Mouse (Mus musculus) midbrain, embryonic 11.5 days (tissue): ENCODE measurements around the gene Jazf1. TPM values are rescaled to one million over a fixed set of nuclear protein-coding genes. Genes with fewer than 3 reads are reported as not detected.

Experiments
- ATAC-seq: fragments of 200-750 bp; cut with Nextera tagmentation; 2 replicates; pipeline ENCODE4 v1.8.0; 2017; ENCODE audit warnings: moderate TSS enrichment, moderate library complexity; ENCODE audit not compliant: low FRiP score
- DNase-seq: peaks from one replicate; pipeline ENCODE4 v3.0.0; 2015; ENCODE audit warnings: low spot score; ENCODE audit errors: missing footprints
- H3K27ac ChIP-seq: fragments of 300-500 bp; sonication (generic); 2 replicates; pipeline ENCODE4 v1.5.1; 2014; ENCODE audit warnings: low read depth, low read length
- H3K27me3 ChIP-seq: fragments of 300-500 bp; sonication (generic); 2 replicates; pipeline ENCODE4 v1.6.1; 2014; ENCODE audit warnings: mild to moderate bottlenecking, low read length, moderate library complexity, mixed read lengths; ENCODE audit not compliant: control insufficient read depth, insufficient read depth
- H3K36me3 ChIP-seq: fragments of 300-500 bp; sonication (generic); 2 replicates; pipeline ENCODE4 v1.6.1; 2014; ENCODE audit warnings: mild to moderate bottlenecking, low read length, moderate library complexity, mixed read lengths; ENCODE audit not compliant: control insufficient read depth, insufficient read depth
- H3K4me1 ChIP-seq: fragments of 300-500 bp; sonication (generic); 2 replicates; pipeline ENCODE4 v1.6.1; 2014; ENCODE audit warnings: low read length; ENCODE audit not compliant: control insufficient read depth, insufficient read depth
- H3K4me2 ChIP-seq: fragments of 300-500 bp; sonication (generic); 2 replicates; pipeline ENCODE4 v1.6.1; 2014; ENCODE audit warnings: mild to moderate bottlenecking, moderate library complexity
- H3K4me3 ChIP-seq: fragments of 300-500 bp; sonication (generic); 2 replicates; pipeline ENCODE4 v1.5.1; 2014; ENCODE audit warnings: low read depth, low read length
- H3K9ac ChIP-seq: fragments of 300-500 bp; sonication (generic); 2 replicates; pipeline ENCODE4 v1.6.1; 2014; ENCODE audit warnings: low read length
- H3K9me3 ChIP-seq: fragments of 300-500 bp; sonication (generic); 2 replicates; pipeline ENCODE4 v1.6.1; 2016; ENCODE audit warnings: low read length; ENCODE audit not compliant: control insufficient read depth
- WGBS: fragments of 180-500 bp; shearing (Covaris S2); extraction: QIAGEN DNeasy Blood & Tissue Kit; methylation state at CpG from one replicate; pipeline ENCODE4 v1.1.7; 2014; 5-methylcytosine and 5-hydroxymethylcytosine counted together
- polyA plus RNA-seq: library from polyadenylated mRNA; unstranded; fragments of >200 nt; fragmentation: Nextera tagmentation; extraction: Ambion mirVana; gene quantifications from 2 replicates; pipeline ENCODE4 v1.2.1, GENCODE M21; 2014

Jazf1 gene
- polyA plus RNA-seq, 1 experiment from 2014 or later = 7.1 TPM

GRCm38 (mm10) chr6:52775956-52776355 lies 292.5 kb downstream of the Jazf1 start:
- 90% methylated on average over 8 of the region's 8 CpGs for WGBS
- no peak for DNase-seq
- Histone ChIP-seq H3K27me3 (no peaks in the 10 kb centered on the region), H3K4me1 (no peaks in the 10 kb centered on the region), H3K9ac (no peak overlapping the region), H3K36me3 (no peaks in the 10 kb centered on the region; the same call in 1 of the 2 replicates), H3K4me3 (no peak overlapping the region), H3K9me3 (no peaks in the 10 kb centered on the region), H3K4me2 (no peak overlapping the region), H3K27ac (no peak overlapping the region)
- no peak for ATAC-seq

DNA sequence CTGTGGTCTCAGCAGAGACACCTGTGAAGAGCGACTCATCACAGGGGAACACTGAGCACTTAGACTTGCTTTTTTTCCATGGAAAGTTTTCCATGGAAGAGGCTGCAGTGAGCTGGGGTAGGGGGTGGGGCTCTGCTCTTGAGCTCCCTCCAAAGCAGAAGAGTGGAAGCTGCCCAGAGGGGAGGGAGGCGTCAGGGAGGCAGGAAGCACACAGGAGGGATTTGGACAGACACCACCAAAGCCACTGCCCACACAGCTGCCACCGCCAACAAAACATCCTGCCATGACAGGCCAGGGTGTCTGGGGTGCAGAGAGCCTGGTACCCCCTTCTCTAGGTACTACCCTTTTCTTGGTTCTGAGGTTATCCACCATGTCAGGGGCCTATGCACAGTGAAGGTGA lies 293.1 kb downstream of the Jazf1 start:
- ATAC-seq (no peak), DNase-seq (no peak)
- WGBS = 71% methylated on average over 3 of the region's 3 CpGs
- H3K4me3 ChIP-seq = no peak overlapping the region
- no peaks in the 10 kb centered on the region; the same call in 1 of the 2 replicates for H3K36me3 ChIP-seq
- H3K4me2 ChIP-seq = no peak overlapping the region
- no peaks in the 10 kb centered on the region for H3K27me3 ChIP-seq
- no peak overlapping the region for H3K27ac ChIP-seq
- H3K4me1 ChIP-seq = no peaks in the 10 kb centered on the region
- no peak overlapping the region for H3K9ac ChIP-seq
- H3K9me3 ChIP-seq = no peaks in the 10 kb centered on the region

DNA sequence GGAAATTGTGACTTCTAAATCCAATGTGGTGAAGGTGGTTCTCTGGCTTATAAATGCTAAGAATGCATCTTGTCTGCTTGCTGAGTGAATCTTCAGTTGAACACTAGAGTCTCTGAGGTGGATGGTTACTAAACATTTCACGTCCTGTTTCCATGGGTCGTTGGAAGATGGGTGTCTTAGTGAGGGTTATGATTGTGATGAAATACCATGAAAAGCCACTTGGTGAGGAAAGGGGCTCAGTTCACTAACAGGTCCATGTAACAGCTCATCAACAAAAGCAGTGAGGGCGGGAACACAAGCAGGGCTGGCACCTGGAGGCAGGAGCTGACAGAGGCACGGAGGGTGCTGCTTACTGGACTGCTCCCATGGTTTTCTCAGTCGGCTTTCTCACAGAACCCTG lies 295.3 kb downstream of the Jazf1 start:
- ATAC-seq = no peak
- Histone ChIP-seq H3K4me2 (no peak overlapping the region), H3K9ac (no peak overlapping the region), H3K4me3 (no peak overlapping the region), H3K27me3 (no peaks in the 10 kb centered on the region), H3K36me3 (peaks cover 3% of the 10 kb centered on the region; the same call in 1 of the 2 replicates), H3K27ac (no peak overlapping the region), H3K9me3 (no peaks in the 10 kb centered on the region), H3K4me1 (no peaks in the 10 kb centered on the region)
- 87% methylated on average over 5 of the region's 5 CpGs for WGBS
- DNase-seq = no peak

DNA sequence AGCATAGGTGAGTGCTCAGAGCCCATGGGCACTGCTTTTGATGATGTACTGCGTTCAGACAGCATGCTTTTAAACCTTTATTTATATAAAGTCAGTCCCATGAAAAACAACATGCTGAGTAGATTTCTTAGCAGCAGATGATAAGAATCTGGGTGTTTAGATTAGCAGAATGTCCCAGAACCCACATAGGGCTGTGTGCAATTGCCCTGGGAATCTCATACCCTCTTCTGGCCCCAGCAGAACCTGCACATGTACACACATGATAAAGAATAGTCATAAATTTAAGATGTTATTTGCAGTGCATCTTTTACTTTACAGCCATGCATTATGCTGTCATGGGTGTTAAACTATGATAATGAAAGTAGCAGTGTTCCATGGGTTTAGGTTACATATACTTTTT lies 297.6 kb downstream of the Jazf1 start:
- 91% methylated on average over 1 of the region's 1 CpGs for WGBS
- DNase-seq (no peak), ATAC-seq (no peak)
- Histone ChIP-seq H3K27me3 (no peaks in the 10 kb centered on the region), H3K4me1 (no peaks in the 10 kb centered on the region), H3K9me3 (no peaks in the 10 kb centered on the region), H3K4me2 (no peak overlapping the region), H3K27ac (no peak overlapping the region), H3K4me3 (no peak overlapping the region), H3K9ac (no peak overlapping the region), H3K36me3 (peaks cover 10% of the 10 kb centered on the region; the same call in 1 of the 2 replicates)

GRCm38 (mm10) chr6:52765206-52765605 lies 303.2 kb downstream of the Jazf1 start:
- H3K27ac ChIP-seq = no peak overlapping the region
- no peak for ATAC-seq
- H3K9me3 ChIP-seq = no peaks in the 10 kb centered on the region
- H3K27me3 ChIP-seq = no peaks in the 10 kb centered on the region
- H3K4me3 ChIP-seq = no peak overlapping the region
- WGBS = 78% methylated on average over 7 of the region's 7 CpGs
- H3K36me3 ChIP-seq = peaks cover 10% of the 10 kb centered on the region; the same call in 1 of the 2 replicates
- no peak overlapping the region for H3K4me2 ChIP-seq
- DNase-seq = no peak
- H3K4me1 ChIP-seq = no peaks in the 10 kb centered on the region
- no peak overlapping the region for H3K9ac ChIP-seq

GRCm38 (mm10) chr6:52752832-52753231 lies 315.6 kb downstream of the Jazf1 start:
- H3K36me3 ChIP-seq = peaks cover 3% of the 10 kb centered on the region; the same call in 1 of the 2 replicates

DNA sequence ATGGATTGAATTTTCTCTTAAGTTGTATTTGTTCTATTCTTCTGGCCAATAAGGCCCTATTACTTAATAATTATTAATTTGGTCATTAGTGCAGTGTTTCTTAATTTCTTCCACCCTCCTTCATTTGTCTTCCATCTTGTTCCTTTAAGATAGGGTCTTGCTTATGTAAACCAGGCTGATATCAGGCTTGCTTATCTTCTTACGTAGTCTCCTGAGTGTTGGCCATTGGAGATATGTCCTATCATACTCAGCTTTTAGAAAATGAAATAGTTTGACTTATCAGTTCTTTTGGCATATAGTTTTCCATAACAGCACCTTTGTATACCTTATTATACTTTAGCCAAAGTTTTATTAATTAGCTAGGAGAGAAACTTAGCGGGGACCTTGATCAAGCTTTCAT lies 333.8 kb downstream of the Jazf1 start:
- DNase-seq = no peak
- ATAC-seq = no peak
- no peaks in the 10 kb centered on the region for H3K4me1 ChIP-seq
- H3K27me3 ChIP-seq = no peaks in the 10 kb centered on the region
- no peak overlapping the region for H3K9ac ChIP-seq
- peaks cover 4% of the 10 kb centered on the region; the same call in 1 of the 2 replicates for H3K36me3 ChIP-seq
- 100% methylated on average over 2 of the region's 2 CpGs for WGBS
- H3K27ac ChIP-seq = no peak overlapping the region
- no peak overlapping the region for H3K4me3 ChIP-seq
- H3K9me3 ChIP-seq = no peaks in the 10 kb centered on the region
- no peak overlapping the region for H3K4me2 ChIP-seq

More at GRCm38 (mm10) chr6:52752832-52753231, 315.6 kb downstream of the Jazf1 start:
- Histone ChIP-seq H3K4me3 (no peak overlapping the region), H3K9me3 (no peaks in the 10 kb centered on the region), H3K4me2 (no peak overlapping the region), H3K27me3 (no peaks in the 10 kb centered on the region), H3K4me1 (no peaks in the 10 kb centered on the region), H3K9ac (no peak overlapping the region), H3K27ac (no peak overlapping the region)
- 94% methylated on average over 5 of the region's 5 CpGs for WGBS
- ATAC-seq = no peak
- DNase-seq = peak; percentile 53

- no peak for ATAC-seq
- no peaks in the 10 kb centered on the region for H3K4me1 ChIP-seq
- no peak overlapping the region for H3K4me2 ChIP-seq
- 90% methylated on average over 4 of the region's 4 CpGs for WGBS
- no peak overlapping the region for H3K4me3 ChIP-seq
- H3K27me3 ChIP-seq = no peaks in the 10 kb centered on the region
- no peak for DNase-seq
- H3K27ac ChIP-seq = no peak overlapping the region
- no peak overlapping the region for H3K9ac ChIP-seq
- 0 out of 2 replicates have a peak, but pooled peaks cover 2% of the 10 kb centered on the region for H3K36me3 ChIP-seq
- H3K9me3 ChIP-seq = no peaks in the 10 kb centered on the region
Measured at GRCm38 (mm10) chr6:52730338-52730737, 338.1 kb downstream of the Jazf1 start.

- no peaks in the 10 kb centered on the region for H3K4me1 ChIP-seq
- H3K9ac ChIP-seq = no peak overlapping the region
- no peaks in the 10 kb centered on the region for H3K36me3 ChIP-seq
- no peak overlapping the region for H3K4me3 ChIP-seq
- 62% methylated on average over 8 of the region's 8 CpGs for WGBS
- DNase-seq = peak; percentile 96
- ATAC-seq = no peak
- H3K27me3 ChIP-seq = no peaks in the 10 kb centered on the region
- H3K4me2 ChIP-seq = no peak overlapping the region
- no peaks in the 10 kb centered on the region for H3K9me3 ChIP-seq
- H3K27ac ChIP-seq = no peak overlapping the region
Measured at GRCm38 (mm10) chr6:52724805-52725439, 343.5 kb downstream of the Jazf1 start.
